Mouse (Mus musculus) forebrain, embryonic 14.5 days (tissue): ENCODE data around the gene Dazap1. TPM values are rescaled to one million over a fixed set of nuclear protein-coding genes. Genes with fewer than 3 reads are reported as not detected.
"Not testable (repeated sequence)": the region's sequence is repeated elsewhere in the genome, so short reads cannot be mapped to it uniquely, and the experiment has no call there.

ENCODE experiments used
- ATAC-seq: fragments of 200-750 bp; cut with Nextera tagmentation; 2 replicates; pipeline ENCODE4 v1.8.0; 2017; ENCODE audit warnings: mild to moderate bottlenecking, moderate library complexity
- DNase-seq: peaks from one replicate; pipeline ENCODE4 v3.0.0-alpha.2; 2015; ENCODE audit warnings: low spot score
- H3K27ac ChIP-seq: fragments of 300-500 bp; sonication (generic); 2 replicates; pipeline ENCODE4 v1.5.1; 2014; ENCODE audit warnings: low read depth, mild to moderate bottlenecking, control low read depth, low read length, moderate library complexity
- H3K27me3 ChIP-seq: fragments of 300-500 bp; sonication (generic); replicated peaks from 2 replicates; pipeline ENCODE4 v1.6.1; 2014; ENCODE audit warnings: low read length, control low read depth, mixed read lengths; ENCODE audit not compliant: control insufficient read depth, insufficient read depth
- H3K36me3 ChIP-seq: fragments of 300-500 bp; sonication (generic); 2 replicates; pipeline ENCODE4 v1.6.1; 2014; ENCODE audit warnings: low read length, control low read depth; ENCODE audit not compliant: control insufficient read depth, insufficient read depth
- H3K4me1 ChIP-seq: fragments of 300-500 bp; sonication (generic); 2 replicates; pipeline ENCODE4 v1.6.1; 2014; ENCODE audit warnings: antibody characterized with exemption, low read length, control low read depth; ENCODE audit not compliant: control insufficient read depth, insufficient read depth
- H3K4me2 ChIP-seq: fragments of 300-500 bp; sonication (generic); 2 replicates; pipeline ENCODE4 v1.6.1; 2014; ENCODE audit warnings: mild to moderate bottlenecking, control low read depth, low read length
- H3K4me3 ChIP-seq: fragments of 300-500 bp; sonication (generic); 2 replicates; pipeline ENCODE4 v1.5.1; 2014; ENCODE audit warnings: low read depth, low read length, control low read depth
- H3K9ac ChIP-seq: fragments of 300-500 bp; sonication (generic); 2 replicates; pipeline ENCODE4 v1.6.1; 2014; ENCODE audit warnings: mild to moderate bottlenecking, low read length, control low read depth, moderate library complexity
- H3K9me3 ChIP-seq: fragments of 300-500 bp; sonication (generic); replicated peaks from 2 replicates; pipeline ENCODE4 v1.6.1; 2016; ENCODE audit warnings: low read length, control low read depth, mixed read lengths; ENCODE audit not compliant: control insufficient read depth
- WGBS: fragments of 180-500 bp; shearing (Covaris S2); extraction: QIAGEN DNeasy Blood & Tissue Kit; methylation state at CpG from one replicate; pipeline ENCODE4 v1.1.7; 2014; 5-methylcytosine and 5-hydroxymethylcytosine counted together
- polyA plus RNA-seq: library from polyadenylated mRNA; unstranded; fragments of >200 nt; fragmentation: Nextera tagmentation; extraction: Ambion mirVana; gene quantifications from 2 replicates; pipeline ENCODE4 v1.2.1, GENCODE M21; 2014

Dazap1 gene
- 44.5 and 46.0 TPM in 2 replicates for polyA plus RNA-seq

DNA sequence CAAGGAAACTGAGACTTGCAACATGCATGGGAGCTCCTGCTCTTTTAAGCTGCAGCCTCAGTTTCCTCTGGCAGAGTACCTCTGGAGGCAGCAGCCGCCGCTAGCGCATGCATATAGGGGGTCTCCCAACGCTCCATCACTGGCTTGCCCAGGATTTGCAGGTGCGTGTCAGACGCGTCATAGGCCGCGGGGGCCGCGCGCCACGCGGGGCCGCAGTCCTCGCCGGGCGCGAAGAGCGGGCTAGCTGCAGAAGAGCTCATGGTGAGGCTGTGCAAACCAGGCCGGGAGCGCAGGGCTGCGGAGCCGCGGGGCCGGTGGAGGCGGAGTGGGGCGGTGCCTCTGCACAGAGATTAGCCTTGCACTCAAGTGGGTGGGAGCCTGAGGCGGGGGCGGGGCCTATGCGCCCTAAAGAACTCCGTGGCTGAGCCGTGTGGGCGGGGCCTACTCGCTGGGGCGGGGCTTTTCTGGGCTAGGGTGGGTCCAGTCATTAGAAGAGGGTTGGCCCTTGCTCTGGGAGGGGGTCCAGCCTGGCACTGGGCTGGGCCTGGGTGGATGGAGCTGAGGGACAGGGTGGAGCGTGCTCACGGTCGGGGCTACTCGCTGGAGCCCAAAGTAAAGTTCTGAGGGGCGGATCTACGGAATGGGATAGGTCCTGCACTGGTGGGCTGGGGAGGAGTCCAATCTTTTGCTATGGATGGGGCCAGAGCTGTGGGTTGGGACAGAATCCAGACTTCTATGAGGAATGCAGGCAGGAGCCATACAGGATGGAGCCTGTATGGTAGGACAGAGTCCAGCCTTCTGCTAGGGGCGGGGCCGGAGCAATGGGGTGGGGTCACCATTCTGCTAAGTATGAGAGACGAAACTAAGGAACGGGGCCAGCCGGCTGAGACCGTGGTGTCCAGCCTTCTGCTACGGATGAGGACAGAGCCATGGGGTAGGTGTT lies at the start of gene Dazap1, which contains the start of gene Gamt:
Gene Dazap1, plus strand, starts transcription at position 845 of the 943 bp plus-strand sequence.
Gene Gamt, minus strand, starts transcription at position 371 of the 943 bp plus-strand sequence.
- Histone ChIP-seq H3K27me3 (no peaks in the 10 kb centered on the region), H3K4me2 (peak within 1 kb of the TSS; percentile 76), H3K4me1 (peaks cover 26% of the 10 kb centered on the region), H3K9me3 (no peaks in the 10 kb centered on the region), H3K36me3 (peaks cover 32% of the 10 kb centered on the region), H3K4me3 (peak within 1 kb of the TSS; percentile 36), H3K9ac (peak within 1 kb of the TSS; percentile 68), H3K27ac (peak within 1 kb of the TSS; percentile 87)
- DNase-seq (peak; percentile 96), ATAC-seq (peak; percentile 80)
- under 1% methylated on average over 49 of the region's 49 CpGs for WGBS

DNA sequence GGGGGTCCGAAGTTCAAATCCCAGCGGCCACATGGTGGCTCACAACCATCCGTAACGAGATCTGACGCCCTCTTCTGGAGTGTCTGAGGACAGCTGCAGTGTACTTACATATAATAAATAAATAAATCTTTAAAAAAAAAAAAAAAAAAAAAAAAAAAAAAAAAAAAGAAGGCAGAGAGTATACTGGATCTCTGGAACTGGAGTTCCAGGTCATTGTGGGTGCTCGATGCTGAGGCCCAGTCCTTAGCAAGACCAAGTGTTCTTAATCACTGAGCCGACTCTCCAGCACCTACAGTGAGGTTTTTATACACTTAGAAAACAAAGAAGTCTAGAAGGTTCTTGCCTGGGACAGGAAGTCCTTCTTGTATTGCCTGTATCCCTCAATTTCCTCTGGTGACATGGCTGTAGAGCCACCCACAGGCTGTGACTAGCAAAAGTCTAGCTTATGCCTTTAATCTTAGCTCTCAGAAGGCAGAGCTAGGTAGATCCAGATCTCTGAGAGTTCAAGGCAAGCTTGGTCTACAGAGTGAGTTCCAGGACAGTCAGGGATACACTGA lies 49.7 kb upstream of the Dazap1 start:
- DNase-seq, H3K9me3 ChIP-seq, H3K4me3 ChIP-seq, ATAC-seq, H3K9ac ChIP-seq, H3K36me3 ChIP-seq, H3K4me2 ChIP-seq, H3K27ac ChIP-seq, H3K27me3 ChIP-seq: not testable (repeated sequence)
- WGBS: 79% methylated on average over 7 of the region's 7 CpGs
- H3K4me1 ChIP-seq: peaks cover 14% of the 10 kb centered on the region

DNA sequence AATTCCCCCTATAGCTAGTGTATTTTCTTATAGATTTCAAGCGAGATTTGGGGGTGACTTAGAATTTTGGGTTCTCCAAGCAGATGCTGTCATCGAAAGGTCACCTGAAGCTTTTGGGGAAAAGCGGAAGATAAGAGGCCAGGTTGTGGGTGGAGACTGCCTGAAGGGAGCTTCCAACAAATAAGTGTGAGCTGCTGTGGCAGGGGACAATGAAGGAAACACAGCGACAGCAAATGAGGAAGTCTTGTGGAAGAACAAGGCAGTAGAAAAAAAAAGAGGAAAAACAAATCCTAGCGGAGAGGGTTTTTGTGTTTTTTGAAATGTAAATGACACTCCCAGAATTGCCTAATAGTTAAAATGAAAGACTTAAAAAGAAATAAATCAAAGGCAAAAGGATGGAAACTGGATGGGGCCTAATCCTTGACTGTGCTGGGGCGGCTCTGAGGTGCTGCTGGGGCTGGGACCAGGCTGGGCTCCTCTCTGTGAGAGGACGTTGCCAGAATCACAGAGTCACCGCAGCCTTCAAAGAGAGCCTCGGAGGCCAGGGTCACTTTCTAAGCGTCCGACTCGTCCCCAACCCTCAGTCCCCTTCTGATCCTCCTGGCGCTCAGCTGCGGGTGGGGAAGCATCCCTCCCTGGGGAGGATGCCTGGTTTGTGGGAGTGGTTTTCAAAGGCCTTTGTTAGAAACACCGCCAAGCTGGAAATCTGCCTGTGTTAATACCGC lies 46.1 kb upstream of the Dazap1 start:
- Histone ChIP-seq H3K9me3 (no peaks in the 10 kb centered on the region), H3K36me3 (no peaks in the 10 kb centered on the region), H3K4me1 (peaks cover 6% of the 10 kb centered on the region; the same call in 1 of the 2 replicates), H3K9ac (peak overlapping the region; percentile 42), H3K27me3 (no peaks in the 10 kb centered on the region), H3K4me2 (no peak overlapping the region), H3K27ac (no peak overlapping the region; the same call in 1 of the 2 replicates), H3K4me3 (no peak overlapping the region)
- DNase-seq (no peak), ATAC-seq (no peak)
- WGBS: 14% methylated on average over 16 of the region's 16 CpGs

DNA sequence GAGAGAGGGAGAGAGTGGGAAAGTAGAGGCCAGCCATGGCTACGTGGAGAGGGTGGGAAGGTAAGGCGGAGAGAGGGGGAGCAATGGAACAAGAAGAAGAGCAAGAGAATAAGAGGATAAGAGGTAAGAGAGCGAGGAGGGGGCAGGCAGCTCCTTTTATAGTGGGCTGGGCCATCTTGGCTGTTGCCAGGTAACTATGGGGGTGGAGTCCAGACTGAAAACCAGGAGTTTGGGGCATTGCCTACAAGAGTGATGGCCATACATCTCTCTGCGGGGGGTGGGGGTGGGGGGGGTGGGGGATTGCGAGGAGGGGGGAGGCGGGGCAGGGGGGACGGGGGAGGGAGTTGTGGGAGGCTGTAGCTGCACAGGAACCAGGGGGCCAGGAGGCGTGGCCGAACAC lies 40.6 kb upstream of the Dazap1 start:
- DNase-seq (no peak), ATAC-seq (no peak)
- H3K9ac ChIP-seq: no peak overlapping the region
- H3K27me3 ChIP-seq: no peaks in the 10 kb centered on the region
- H3K27ac ChIP-seq: no peak overlapping the region
- no peaks in the 10 kb centered on the region for H3K36me3 ChIP-seq
- no peaks in the 10 kb centered on the region for H3K9me3 ChIP-seq
- no peak overlapping the region for H3K4me2 ChIP-seq
- no peak overlapping the region for H3K4me3 ChIP-seq
- WGBS: 47% methylated on average over 8 of the region's 9 CpGs
- H3K4me1 ChIP-seq: peaks cover under 1% of the 10 kb centered on the region; the same call in 1 of the 2 replicates

DNA sequence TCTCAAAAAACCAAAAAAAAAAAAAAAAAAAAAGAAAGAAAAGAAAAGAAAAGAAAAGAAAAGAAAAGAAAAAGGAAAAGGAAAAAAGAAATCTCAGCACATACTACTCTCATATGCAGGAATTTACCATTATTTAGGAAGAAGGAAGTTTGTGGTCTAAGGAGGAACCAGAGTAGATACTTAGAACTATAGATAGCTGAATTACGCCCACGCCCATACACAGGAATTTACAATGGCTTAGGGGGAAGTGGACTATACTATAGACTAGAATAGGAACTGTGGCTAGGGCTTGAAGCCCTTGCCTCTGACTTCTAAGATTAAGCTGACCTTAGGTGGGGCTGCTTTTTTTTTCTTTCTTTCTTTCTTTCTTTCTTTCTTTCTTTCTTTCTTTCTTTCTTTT lies 38.1 kb upstream of the Dazap1 start:
- DNase-seq, ATAC-seq, H3K4me3 ChIP-seq, H3K9me3 ChIP-seq, H3K27me3 ChIP-seq, H3K27ac ChIP-seq, H3K4me2 ChIP-seq, H3K9ac ChIP-seq, H3K36me3 ChIP-seq: not testable (repeated sequence)
- H3K4me1 ChIP-seq: peaks cover 13% of the 10 kb centered on the region
- 89% methylated on average over 2 of the region's 2 CpGs for WGBS

DNA sequence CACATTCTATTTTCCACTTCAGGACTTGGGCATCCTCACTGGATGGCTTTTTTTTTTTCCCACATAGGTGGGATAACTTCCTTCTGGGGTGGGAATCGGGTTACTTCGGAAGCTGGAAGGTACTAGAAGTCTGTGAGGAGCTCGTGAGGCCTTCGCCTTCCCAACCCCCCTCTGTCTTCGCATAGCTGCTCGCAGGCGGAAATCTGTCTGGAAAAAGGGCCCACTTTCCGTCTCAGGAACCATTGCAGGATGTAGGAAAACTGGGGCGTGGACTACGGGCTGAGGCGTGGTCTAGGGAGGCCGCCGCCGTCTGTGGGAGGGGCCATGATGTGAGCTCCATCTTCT lies 35.2 kb upstream of the Dazap1 start:
- H3K27me3 ChIP-seq: no peaks in the 10 kb centered on the region
- H3K9ac ChIP-seq: peak overlapping the region; percentile 49; the same call in 1 of the 2 replicates
- ATAC-seq (no peak), DNase-seq (no peak)
- H3K27ac ChIP-seq: peak overlapping the region; percentile 95
- peak overlapping the region; percentile 81 for H3K4me3 ChIP-seq
- H3K9me3 ChIP-seq: no peaks in the 10 kb centered on the region
- WGBS: under 1% methylated on average over 14 of the region's 14 CpGs
- peaks cover 25% of the 10 kb centered on the region for H3K4me1 ChIP-seq
- H3K4me2 ChIP-seq: peak overlapping the region; percentile 95
- H3K36me3 ChIP-seq: peaks cover 17% of the 10 kb centered on the region

DNA sequence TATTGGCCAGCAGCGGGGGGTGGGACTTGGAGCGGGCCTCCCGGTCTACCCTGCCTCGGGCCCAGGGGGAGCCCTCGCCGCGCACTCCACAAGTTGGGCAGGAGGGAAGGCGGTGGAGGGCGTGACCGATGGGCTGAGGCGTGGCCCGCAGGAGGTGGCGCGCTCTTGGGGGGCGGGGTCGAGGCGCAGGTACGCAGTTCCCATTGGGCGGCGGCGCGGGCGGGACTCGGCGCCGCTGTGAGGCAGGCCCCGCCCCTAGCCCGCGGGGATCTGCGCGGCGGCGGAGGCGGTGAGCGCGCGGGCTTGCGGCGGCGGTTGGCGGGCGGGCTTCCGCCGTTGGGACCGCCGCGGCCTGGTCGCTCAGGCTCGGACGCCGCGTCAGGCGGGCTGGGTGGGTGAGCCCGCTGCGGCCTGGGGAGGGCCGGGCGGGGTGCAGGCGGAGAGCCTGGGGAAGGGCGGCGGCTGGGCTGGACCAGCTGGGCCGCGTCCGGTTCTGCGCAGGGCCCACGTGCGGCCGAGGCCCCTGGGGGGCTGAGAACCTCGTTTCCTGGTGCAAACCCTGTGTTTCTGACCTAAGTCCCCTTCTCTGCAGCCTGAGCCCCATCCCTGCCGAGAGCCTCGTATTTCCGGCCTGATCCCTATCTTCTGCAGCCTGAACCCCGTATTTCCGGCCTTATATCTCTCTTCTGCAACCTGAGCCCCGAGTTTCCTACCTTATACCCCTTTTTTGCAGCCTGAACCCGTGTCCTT lies 34.7 kb upstream of the Dazap1 start, which contains the start of gene Mum1:
Gene Mum1, plus strand, starts transcription at position 19 of the 750 bp plus-strand sequence.
- no peaks in the 10 kb centered on the region for H3K27me3 ChIP-seq
- peaks cover 25% of the 10 kb centered on the region for H3K4me1 ChIP-seq
- H3K4me2 ChIP-seq: peak within 1 kb of the TSS; percentile 95
- under 1% methylated on average over 53 of the region's 75 CpGs for WGBS
- DNase-seq (peak; percentile 98), ATAC-seq (peak; percentile 97)
- H3K36me3 ChIP-seq: peaks cover 21% of the 10 kb centered on the region
- peak within 1 kb of the TSS; percentile 95 for H3K27ac ChIP-seq
- H3K9me3 ChIP-seq: no peaks in the 10 kb centered on the region
- H3K4me3 ChIP-seq: peak within 1 kb of the TSS; percentile 81
- peak within 1 kb of the TSS; percentile 96 for H3K9ac ChIP-seq

DNA sequence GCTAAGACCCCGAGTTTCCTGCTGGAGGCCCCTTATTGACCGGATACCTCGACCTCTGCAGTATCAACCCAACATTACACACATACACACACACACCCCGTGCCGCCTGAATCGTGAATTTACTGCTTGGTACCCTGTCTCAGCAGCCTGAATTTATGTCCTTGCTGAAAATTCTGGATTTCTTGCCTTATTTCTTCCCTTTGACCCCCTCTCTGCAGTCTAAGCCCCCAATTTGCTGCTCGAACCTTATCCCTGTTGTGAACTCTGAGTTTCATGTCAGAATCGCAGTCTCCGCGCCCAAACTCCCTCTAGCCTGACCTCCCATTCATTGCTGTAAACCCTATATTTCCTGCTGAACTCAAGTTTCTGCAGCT lies 34.1 kb upstream of the Dazap1 start:
- no peaks in the 10 kb centered on the region for H3K27me3 ChIP-seq
- ATAC-seq: no peak; the same call in 1 of the 2 replicates
- H3K4me1 ChIP-seq: peaks cover 25% of the 10 kb centered on the region
- H3K4me2 ChIP-seq: peak overlapping the region; percentile 95
- peak overlapping the region; percentile 96 for H3K9ac ChIP-seq
- H3K36me3 ChIP-seq: peaks cover 26% of the 10 kb centered on the region
- peak overlapping the region; percentile 81 for H3K4me3 ChIP-seq
- DNase-seq: no peak
- H3K27ac ChIP-seq: peak overlapping the region; percentile 95
- 9% methylated on average over 10 of the region's 10 CpGs for WGBS
- H3K9me3 ChIP-seq: no peaks in the 10 kb centered on the region
